Mouse (Mus musculus): ENCODE results near the gene Tnfsf15. TPM values are rescaled to one million over a fixed set of nuclear protein-coding genes. Genes with fewer than 3 reads are reported as not detected.

The Tnfsf15 gene
- not detected for total RNA-seq (2021)
- long read RNA-seq, experiment 1, result 0 reads
- long read RNA-seq, experiment 2, result 0 reads

DNA sequence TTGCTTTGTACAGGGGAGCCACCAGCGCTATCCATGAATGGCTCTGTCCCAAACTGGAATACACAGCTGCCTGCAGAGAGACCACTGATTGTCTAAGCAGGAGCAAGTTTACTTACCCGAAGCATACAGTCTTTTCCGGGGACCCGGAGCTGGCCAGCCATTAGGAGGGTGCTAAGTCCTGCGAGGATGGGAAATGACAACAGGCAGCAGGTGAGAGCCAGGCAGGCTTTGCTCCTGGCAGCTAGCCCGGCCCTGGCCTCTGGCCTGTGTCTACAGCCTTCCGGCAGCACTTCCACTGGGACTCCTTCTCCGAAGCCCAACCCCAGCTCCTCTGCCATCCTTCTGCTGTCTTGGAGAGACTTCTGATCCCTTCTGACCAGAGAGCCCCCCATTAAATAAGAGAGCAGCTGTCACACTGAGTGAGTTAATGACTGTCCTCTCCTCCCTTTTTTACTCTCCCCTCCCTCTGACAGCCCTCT, at the start of gene Tnfsf15:
TSS of gene Tnfsf15 (minus strand) at position 421 of the 479 bp plus-strand sequence.
- intact Hi-C loops (cut with DNase I), result no loop called here
- peak; percentile 80 for DNase-seq

- intact Hi-C loops (cut with DNase I), result no loop called here
- no peak for DNase-seq
Measured at GRCm38 (mm10) chr4:63792328-63792727, 47.4 kb upstream of the Tnfsf15 start.

DNA sequence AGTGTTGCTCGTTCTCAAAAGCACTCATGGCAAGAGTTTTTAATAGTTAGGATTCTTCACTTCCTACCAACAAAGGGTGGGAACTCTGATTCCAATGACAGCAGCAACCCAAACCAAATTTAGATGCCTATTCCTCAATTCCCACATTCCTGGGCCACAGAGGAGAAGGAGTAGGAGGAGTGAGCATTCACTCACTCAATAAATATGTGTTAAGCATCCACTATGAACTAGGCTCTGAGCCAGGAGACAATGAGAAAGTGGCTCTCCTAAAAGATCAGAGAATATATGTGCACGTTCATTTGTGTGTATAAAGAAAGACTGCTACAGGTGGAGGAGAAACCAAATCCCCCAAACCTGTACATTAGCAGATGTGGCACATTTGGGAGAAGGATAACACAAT, 40.6 kb upstream of the Tnfsf15 start:
- intact Hi-C loops (cut with DNase I), result no loop called here
- no peak for DNase-seq

GRCm38 (mm10) chr4:63783826-63784225, 38.9 kb upstream of the Tnfsf15 start:
- intact Hi-C loops (cut with DNase I), result no loop called here
- DNase-seq, result no peak

DNA sequence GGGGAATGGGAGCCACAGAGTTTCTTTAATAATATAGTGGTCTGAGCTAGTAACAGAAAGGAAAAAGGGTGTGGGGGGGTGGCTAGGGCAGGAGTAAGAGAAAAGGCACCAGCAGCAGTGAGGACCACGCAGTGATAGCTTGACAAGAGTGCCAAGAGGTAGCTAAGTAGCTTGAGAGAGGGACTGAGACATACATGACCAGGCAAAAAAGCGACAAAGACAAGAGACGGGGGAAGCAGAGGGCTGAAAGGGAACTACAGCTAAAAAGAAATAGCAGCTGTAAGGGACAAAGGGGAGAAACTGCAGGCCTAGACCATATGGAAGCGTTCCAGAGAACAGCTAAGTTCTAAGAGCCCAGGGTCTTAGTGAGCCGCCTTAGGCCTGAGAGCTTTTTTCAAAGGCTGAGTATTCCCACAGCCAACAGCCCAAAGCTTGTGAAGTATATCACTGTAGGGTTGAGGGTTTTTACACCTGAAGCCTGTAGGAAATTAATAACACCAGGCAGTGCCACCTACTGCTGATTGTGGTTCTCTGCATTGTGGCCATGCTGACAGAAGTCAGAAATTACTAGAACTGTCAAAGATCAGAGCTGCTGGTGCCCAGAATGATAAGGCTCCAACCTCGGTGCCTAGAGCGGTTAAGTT, 38.2 kb upstream of the Tnfsf15 start:
- no peak for DNase-seq
- intact Hi-C loops (cut with DNase I), result no loop called here

GRCm38 (mm10) chr4:63777223-63777622, 32.3 kb upstream of the Tnfsf15 start:
- intact Hi-C loops (cut with DNase I), result no loop called here
- no peak for DNase-seq

- intact Hi-C loops (cut with DNase I), result no loop called here
- DNase-seq, result no peak
Measured at GRCm38 (mm10) chr4:63773306-63774090, 28.6 kb upstream of the Tnfsf15 start.

GRCm38 (mm10) chr4:63772514-63772913, 27.6 kb upstream of the Tnfsf15 start:
- DNase-seq, result no peak
- intact Hi-C loops (cut with DNase I), result no loop called here

GRCm38 (mm10) chr4:63771291-63771690, 26.4 kb upstream of the Tnfsf15 start:
- intact Hi-C loops (cut with DNase I), result no loop called here
- DNase-seq, result no peak

GRCm38 (mm10) chr4:63769161-63769560, 24.2 kb upstream of the Tnfsf15 start:
- DNase-seq, result no peak
- intact Hi-C loops (cut with DNase I), result no loop called here

- intact Hi-C loops (cut with DNase I), result no loop called here
- DNase-seq, result no peak
Measured at GRCm38 (mm10) chr4:63765050-63765449, 20.1 kb upstream of the Tnfsf15 start.

DNA sequence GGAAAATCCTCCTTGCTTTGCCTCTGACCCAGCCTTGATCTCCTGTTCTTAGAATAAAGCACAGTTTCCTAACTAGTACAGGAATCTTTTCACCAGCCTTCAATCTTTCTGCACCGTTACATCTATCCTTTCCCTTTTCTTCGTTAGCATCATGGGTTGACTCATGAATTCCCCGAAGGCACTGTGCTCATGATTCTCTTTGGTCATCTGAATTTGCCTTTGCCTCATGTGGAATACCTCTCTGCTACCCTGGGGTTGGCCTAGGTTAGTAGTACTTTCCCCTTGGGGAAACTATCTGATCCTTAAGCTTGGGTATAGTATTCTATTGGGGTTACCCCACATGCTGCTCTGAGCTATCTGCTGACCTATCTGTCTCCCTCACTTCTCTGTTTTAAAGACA, 15.0 kb upstream of the Tnfsf15 start:
- intact Hi-C loops (cut with DNase I), result no loop called here
- no peak for DNase-seq

DNA sequence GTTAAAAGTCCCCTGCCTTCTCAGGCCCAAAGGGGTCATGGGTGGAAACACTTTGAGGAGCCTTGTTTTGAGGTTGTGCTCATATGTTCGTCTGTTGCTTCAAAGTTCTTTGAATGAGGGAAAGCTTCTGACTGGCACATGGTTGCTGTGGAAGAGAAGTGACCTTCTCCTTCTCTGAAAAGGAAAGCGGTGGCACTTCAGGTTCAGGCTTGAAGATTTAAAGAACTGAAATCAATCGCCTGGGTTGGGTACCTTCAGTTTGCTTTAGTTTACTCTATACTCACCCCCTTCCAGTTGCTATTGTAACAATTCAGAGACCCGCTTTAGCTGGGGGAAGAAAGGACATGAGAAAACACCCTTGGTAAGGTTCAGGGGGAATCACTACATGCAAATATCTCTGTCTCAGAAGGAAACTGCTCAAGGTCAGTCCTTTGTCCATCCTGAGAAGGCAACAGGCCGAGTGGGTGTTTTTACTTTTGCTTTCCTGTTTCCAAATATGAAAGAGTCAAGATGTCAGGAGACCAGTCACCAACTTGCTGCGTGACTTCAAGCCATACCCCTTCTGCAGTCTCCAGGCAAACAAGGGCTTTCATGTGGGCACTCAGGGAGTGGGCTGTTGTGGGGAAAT, 12.7 kb upstream of the Tnfsf15 start:
- no peak for DNase-seq
- intact Hi-C loops (cut with DNase I), result no loop called here

GRCm38 (mm10) chr4:63756072-63756471, 11.2 kb upstream of the Tnfsf15 start:
- intact Hi-C loops (cut with DNase I), result no loop called here

GRCm38 (mm10) chr4:63754467-63755020, 9.6 kb upstream of the Tnfsf15 start:
- intact Hi-C loops (cut with DNase I), result loop anchor here (5.0 kb wide), 1 partner anchor 193 kb away; no protein-coding TSS in a partner anchor
- no peak for DNase-seq

More at GRCm38 (mm10) chr4:63756072-63756471, 11.2 kb upstream of the Tnfsf15 start:
- DNase-seq, result no peak

- DNase-seq, result no peak
Measured at GRCm38 (mm10) chr4:63753855-63754254, 8.9 kb upstream of the Tnfsf15 start.

GRCm38 (mm10) chr4:63752687-63753523, 8.0 kb upstream of the Tnfsf15 start:
- intact Hi-C loops (cut with DNase I), result loop anchor here (5.0 kb wide), 1 partner anchor 194 kb away; no protein-coding TSS in a partner anchor
- peak; percentile 46 to 57 for DNase-seq

More at GRCm38 (mm10) chr4:63753855-63754254, 8.9 kb upstream of the Tnfsf15 start:
- intact Hi-C loops (cut with DNase I), result loop anchor here (5.0 kb wide), 1 partner anchor 193 kb away; no protein-coding TSS in a partner anchor

DNA sequence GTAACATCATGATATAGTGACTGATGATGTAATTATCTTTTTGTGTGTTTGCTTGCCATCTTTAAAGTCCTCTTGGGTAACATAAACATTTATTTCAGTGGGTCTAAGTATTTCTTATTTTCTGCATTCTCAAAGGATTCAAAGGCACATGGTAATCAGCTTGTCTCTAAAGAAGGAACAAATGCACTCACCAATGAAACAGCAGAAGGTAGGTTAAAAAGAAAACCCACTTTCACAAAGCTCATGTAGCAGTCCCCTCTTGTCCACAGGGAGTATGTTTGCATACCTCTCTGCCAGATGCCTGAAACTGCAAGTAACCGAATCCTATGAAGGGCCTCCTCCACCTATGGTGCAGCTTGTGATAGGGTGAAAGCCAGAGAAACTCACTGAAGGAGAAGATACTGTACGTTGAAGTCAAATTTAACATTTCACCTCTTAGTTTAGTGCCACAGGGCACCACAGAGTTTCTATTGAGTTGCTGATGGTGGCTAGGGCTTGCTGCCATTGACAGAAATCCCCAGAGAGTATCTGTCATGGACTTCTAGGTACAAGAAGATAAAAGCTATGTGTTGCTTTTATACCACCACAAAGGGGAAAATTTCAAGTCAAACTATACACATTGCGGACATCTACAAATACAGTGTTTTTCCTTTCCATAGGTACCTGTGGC, 3.3 kb upstream of the Tnfsf15 start:
- intact Hi-C loops (cut with DNase I), result no loop called here
- DNase-seq, result no peak

- intact Hi-C loops (cut with DNase I), result no loop called here
- DNase-seq, result peak in 1 of 2 experiments; percentile 37
Measured at GRCm38 (mm10) chr4:63745271-63745670, 358 bp upstream of the Tnfsf15 start.
